Mouse (Mus musculus) urinary bladder, postnatal 10 days (tissue): Measurements from ENCODE around the gene Pphln1.

Experiments
- DNase-seq: peaks from one replicate; pipeline ENCODE4 v3.0.0; 2022; ENCODE audit warnings: low spot score

Gene Pphln1

GRCm38 (mm10) chr15:93435998-93436397, 37.8 kb downstream of the Pphln1 start:
- DNase-seq: no peak

DNA sequence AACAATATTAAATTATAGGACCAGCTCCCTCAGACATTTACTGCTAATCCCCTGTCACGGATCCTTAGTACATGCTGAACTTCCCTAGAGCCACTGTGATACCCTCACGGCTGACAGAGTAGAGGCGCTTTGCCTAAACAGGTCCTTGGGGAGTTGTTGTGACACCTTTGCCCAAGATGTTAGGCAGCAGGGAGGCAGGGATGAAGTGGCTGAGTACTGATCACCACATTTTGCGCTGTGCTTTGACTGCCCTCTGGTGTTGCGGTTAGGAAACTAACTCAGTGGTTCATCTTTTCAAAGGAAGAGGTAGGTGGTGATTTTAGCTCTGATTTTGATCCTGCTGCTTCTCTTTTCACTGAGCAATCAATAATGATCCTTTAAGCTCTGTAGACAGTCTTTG, 40.5 kb downstream of the Pphln1 start:
- no peak for DNase-seq

GRCm38 (mm10) chr15:93442271-93442670, 44.1 kb downstream of the Pphln1 start:
- no peak for DNase-seq

GRCm38 (mm10) chr15:93443676-93444075, 45.5 kb downstream of the Pphln1 start:
- DNase-seq: no peak

DNA sequence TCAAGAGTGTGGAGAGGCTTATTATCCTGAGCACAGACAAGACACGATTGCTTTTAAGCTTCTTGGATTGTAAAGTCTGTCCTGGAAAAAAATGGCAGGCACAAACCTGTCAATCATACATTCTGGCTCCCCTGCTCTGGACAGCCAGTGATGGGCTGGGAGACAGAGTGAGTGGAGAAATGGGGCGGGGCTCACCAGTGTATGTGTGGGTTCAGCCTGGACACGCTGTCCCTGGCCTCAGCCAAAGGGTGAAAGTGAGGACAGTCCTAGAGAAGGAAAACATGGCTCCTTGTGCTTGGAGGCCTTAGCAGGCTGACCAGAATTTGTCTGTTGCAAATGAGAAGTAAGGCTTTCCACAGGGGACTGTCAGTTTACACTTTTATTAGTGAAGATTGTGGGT, 50.7 kb downstream of the Pphln1 start:
- no peak for DNase-seq

DNA sequence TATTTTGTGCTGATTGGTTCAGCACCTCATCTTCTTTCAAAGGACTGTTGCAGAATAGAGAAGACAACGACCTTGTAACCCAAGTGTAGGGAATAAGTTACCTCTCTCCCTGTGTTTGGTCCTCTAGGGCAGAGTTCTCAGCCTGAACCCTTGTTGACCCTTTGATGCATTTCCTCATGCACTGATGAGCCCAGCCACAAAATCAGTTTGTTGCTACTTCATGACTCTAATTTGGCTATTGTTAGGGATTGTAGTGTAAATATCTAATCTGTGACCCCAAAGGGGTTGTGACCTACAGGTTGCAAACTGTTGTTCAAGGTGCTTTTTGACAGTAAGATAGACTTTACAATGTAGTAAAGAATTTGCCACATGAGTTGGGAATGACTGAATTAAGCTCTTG, 55.1 kb downstream of the Pphln1 start:
- DNase-seq: no peak

DNA sequence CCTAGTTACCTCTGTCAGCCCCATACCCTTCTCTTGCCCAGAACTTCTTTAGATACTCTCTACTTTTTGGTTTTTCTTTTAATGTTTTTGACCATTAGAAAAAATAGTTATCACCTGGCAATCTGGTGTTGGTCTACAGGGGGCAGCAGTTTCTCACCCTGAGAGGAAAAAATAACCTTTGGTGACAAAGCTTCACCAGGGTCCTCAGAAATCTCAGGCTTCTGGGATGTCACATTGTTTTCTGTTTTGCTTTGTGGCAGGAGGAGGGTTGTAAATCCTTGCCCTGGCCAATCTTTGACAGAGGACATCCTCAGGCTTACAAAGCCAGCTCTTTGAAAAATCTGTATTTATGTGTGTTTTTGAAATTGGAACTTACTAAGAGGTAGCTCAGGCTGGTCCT, 57.9 kb downstream of the Pphln1 start:
- DNase-seq: no peak

GRCm38 (mm10) chr15:93459422-93459821, 61.3 kb downstream of the Pphln1 start:
- no peak for DNase-seq

DNA sequence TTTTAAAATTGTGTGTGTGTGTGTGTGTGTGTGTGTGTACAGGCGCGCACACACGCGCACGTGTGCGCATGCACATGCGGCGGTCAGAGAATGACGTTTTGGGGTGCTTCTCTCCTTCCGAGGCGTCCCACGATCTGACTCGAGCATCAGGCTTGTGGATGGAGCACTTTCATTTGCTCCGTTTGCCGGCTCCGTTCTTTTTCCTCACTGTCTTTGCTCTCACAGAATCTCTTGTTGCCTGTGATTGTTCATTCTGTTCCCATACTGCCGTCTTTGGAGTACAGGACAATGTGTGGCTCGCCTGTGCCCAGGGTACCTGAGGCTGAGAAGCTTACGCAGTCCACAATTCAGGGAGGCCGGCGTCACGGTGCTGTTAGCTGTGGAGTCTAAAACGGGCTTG, 62.9 kb downstream of the Pphln1 start:
- DNase-seq: no peak

- no peak for DNase-seq
Observed at GRCm38 (mm10) chr15:93471651-93472050, 73.5 kb downstream of the Pphln1 start.

GRCm38 (mm10) chr15:93472089-93472488, 73.9 kb downstream of the Pphln1 start:
- no peak for DNase-seq

DNA sequence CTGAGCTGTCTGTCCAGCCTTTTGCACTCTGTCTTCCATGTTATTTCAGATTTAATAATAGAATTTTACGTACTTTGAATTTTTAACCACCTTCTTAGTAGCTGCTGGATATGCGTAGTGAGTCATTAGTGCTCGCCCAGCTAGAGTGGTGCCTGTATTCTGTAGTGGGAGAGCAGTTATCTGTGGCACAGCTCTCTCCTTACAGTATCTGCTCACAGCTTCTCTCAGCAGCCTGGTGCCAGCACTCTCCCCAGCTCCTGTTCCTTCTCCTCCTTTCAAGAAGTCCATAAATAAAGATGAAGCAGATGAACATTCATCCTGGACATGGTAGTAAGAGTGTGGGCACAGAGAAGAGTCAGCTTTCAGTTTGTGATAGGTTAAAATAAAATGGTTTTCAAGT, 76.1 kb downstream of the Pphln1 start:
- no peak for DNase-seq

- no peak for DNase-seq
Observed at GRCm38 (mm10) chr15:93475688-93476087, 77.5 kb downstream of the Pphln1 start.

- no peak for DNase-seq
Observed at GRCm38 (mm10) chr15:93477729-93478128, 79.6 kb downstream of the Pphln1 start.

DNA sequence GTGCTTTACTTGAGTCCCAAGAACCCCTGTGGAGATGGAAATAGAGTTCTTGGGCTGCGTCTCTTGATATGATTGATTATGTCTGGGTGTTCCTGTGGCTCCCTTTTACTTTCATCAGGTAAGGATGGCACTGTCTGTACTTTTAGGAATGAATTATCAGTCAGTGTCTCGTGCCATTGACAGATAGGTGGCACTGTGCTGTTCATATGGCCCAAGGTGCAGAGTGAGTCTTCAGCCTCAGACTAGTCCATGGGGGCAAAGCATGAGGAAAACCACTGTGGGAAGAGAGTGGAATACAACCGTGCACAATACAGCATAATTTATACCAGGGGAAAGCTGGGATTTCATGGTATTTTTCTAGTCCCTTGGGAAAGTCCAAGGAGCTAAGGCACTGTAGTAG, 80.5 kb downstream of the Pphln1 start:
- no peak for DNase-seq

DNA sequence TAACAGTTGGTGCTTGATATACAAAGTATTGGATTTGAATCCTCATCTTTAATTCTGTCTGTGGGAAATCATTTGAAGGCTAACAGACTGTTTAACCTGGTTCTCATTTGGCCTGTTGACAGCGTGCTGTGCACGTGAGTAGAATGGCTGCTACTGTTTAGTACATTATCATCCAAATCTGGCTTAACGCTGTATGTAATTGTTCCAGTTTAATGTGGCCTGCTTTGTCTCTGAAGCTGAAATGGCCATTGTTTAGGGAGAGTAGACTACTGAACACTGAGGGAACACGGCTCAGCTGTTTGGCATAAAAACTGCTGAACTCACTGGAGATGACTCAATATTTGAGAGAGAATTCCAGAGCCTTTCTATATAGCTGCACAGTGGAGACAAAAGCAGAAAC, 81.3 kb downstream of the Pphln1 start:
- DNase-seq: no peak

- DNase-seq: no peak
Observed at GRCm38 (mm10) chr15:93481112-93481511, 83.0 kb downstream of the Pphln1 start.

GRCm38 (mm10) chr15:93484261-93484710, 86.1 kb downstream of the Pphln1 start:
- no peak for DNase-seq

DNA sequence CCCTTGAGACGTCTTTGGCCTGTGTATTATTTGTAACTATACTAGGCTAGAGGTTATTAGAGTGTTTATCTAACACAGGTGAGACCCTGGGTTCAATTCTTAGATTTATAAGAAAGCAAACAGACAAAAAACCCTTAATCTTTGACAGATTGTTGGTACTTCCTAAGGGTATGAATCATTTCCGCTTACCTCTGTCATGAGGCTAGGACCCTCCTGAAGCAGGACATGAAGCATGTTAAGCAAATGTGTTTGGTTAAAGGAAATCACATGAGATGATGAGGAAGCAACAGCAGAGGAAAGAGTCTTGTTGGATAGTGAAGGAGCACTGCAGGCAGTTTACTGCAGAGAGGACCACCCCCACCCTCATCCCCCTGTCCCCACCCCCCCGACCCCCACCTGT, 87.1 kb downstream of the Pphln1 start:
- no peak for DNase-seq

GRCm38 (mm10) chr15:93486066-93486465, 87.9 kb downstream of the Pphln1 start:
- no peak for DNase-seq

- no peak for DNase-seq
Observed at GRCm38 (mm10) chr15:93489597-93489996, 91.4 kb downstream of the Pphln1 start.

DNA sequence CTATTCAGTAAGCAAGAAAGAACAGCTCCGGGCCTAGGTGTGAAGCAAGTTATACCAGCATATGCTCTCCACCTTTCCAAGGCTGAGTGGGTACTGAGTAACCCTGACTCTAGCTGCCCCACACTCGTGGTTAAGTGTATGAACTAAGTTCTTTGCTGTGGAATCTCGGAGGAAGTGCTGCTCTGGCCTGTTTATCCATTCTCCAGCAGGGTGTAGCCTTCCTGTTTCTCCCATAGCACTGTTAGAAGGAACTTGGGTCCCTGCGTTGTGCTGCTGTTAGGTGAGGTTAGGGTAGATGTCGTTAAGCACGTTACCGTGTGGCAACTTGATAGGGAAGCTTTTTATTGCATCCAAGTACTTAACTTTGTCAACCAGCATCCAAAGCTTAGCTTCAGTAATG, 96.5 kb downstream of the Pphln1 start:
- DNase-seq: no peak

- DNase-seq: no peak
Observed at GRCm38 (mm10) chr15:93499866-93500265, 101.7 kb downstream of the Pphln1 start.

GRCm38 (mm10) chr15:93502703-93503102, 104.6 kb downstream of the Pphln1 start:
- DNase-seq: no peak

- DNase-seq: no peak
Observed at GRCm38 (mm10) chr15:93503201-93503745, 105.1 kb downstream of the Pphln1 start.
